Mouse (Mus musculus): Measurements from ENCODE around the gene Myl6.

GRCm38 (mm10) chr10:128535206-128535605, 41.3 kb upstream of the Myl6 start:
- TF ChIP-seq CTCF (IDR thresholded peaks at IDR 0.05) (no peak), EP300 (IDR thresholded peaks at IDR 0.05) (no peak)
